Mouse (Mus musculus): ENCODE results near the gene Appbp2.

GRCm38 (mm10) chr11:85170058-85170740, 64.7 kb downstream of the Appbp2 start, which contains the start of gene 1700125H20Rik:
- TF ChIP-seq CTCF (IDR thresholded peaks at IDR 0.05; ENCODE audit: control insufficient read depth, insufficient read depth, insufficient replicate concordance, low read depth, low read length) (peak; percentile 80; the same call in 1 of the 2 replicates), POLR2A (IDR thresholded peaks at IDR 0.05; ENCODE audit: control insufficient read depth, low read depth, low read length) (peak; percentile 39; the same call in 1 of the 2 replicates)

All from testis, adult 2 months (tissue).